Mouse (Mus musculus) CH12.LX (cell line): ENCODE measurements around the gene Ccdc162.

Source experiments
- CTCF ChIP-seq, 2 experiments: IDR thresholded peaks in 1 of 2; conservative IDR thresholded peaks in 1 of 2; 2 replicates each; pipeline ENCODE4 v1.5.1; 2011 to 2012; ENCODE audit warnings: low read depth in 2 of 2, low read length in 2 of 2, improper control_type of control experiment in 1 of 2, inconsistent platforms in 1 of 2, mild to moderate bottlenecking in 1 of 2, moderate library complexity in 1 of 2
- EP300 ChIP-seq: IDR thresholded peaks from 2 replicates; pipeline ENCODE4 v1.6.1; 2011; ENCODE audit warnings: low read length, improper control_type of control experiment
- GABPA ChIP-seq: IDR thresholded peaks from 2 replicates; pipeline ENCODE4 v1.6.1; 2012; ENCODE audit warnings: low read depth, low read length, improper control_type of control experiment, inconsistent platforms; ENCODE audit not compliant: insufficient replicate concordance
- JUN ChIP-seq: IDR thresholded peaks from 2 replicates; pipeline ENCODE4 v1.6.1; 2011; ENCODE audit warnings: low read depth, mild to moderate bottlenecking, low read length, improper control_type of control experiment, moderate library complexity; ENCODE audit not compliant: insufficient read depth
- MAZ ChIP-seq: IDR thresholded peaks from 2 replicates; pipeline ENCODE4 v1.6.1; 2012; ENCODE audit warnings: low read depth, mild to moderate bottlenecking, inconsistent platforms, low read length, improper control_type of control experiment, moderate library complexity
- NELFE ChIP-seq: IDR thresholded peaks from 2 replicates; pipeline ENCODE4 v1.6.1; 2011; ENCODE audit warnings: low read depth, low read length, improper control_type of control experiment
- POLR2A ChIP-seq: IDR thresholded peaks from 2 replicates; pipeline ENCODE4 v1.6.1; 2011; ENCODE audit warnings: low read depth, mild to moderate bottlenecking, improper control_type of control experiment, low read length
- POLR2AphosphoS2 ChIP-seq: IDR thresholded peaks from 2 replicates; pipeline ENCODE4 v1.6.1; 2011; ENCODE audit warnings: low read depth, low read length, improper control_type of control experiment
- SIN3A ChIP-seq: IDR thresholded peaks from 2 replicates; pipeline ENCODE4 v1.6.1; 2012; ENCODE audit warnings: low read length, improper control_type of control experiment, inconsistent platforms
- ZC3H11A ChIP-seq: IDR thresholded peaks from 2 replicates; pipeline ENCODE4 v1.6.1; 2012; ENCODE audit warnings: low read depth, mild to moderate bottlenecking, inconsistent platforms, low read length, improper control_type of control experiment
- ZNF384 ChIP-seq: IDR thresholded peaks from 2 replicates; pipeline ENCODE4 v1.6.1; 2012; ENCODE audit warnings: low read depth, low read length, improper control_type of control experiment, inconsistent platforms

GRCm38 (mm10) chr10:41550711-41551110 is 165.7 kb downstream of the Ccdc162 start:
- no peak for TF ChIP-seq MAZ
- TF ChIP-seq CTCF (conservative IDR thresholded peaks at IDR 0.05 in 1 of 2, IDR thresholded peaks at IDR 0.05 in 1 of 2; ENCODE audit: low read depth in 2 of 2, low read length in 2 of 2): no peak
- no peak for TF ChIP-seq ZNF384
- TF ChIP-seq POLR2AphosphoS2: no peak
- no peak for TF ChIP-seq JUN
- no peak for TF ChIP-seq EP300
- TF ChIP-seq NELFE: no peak
- no peak for TF ChIP-seq SIN3A
- TF ChIP-seq POLR2A: no peak
- no peak for TF ChIP-seq ZC3H11A
- TF ChIP-seq GABPA: no peak
